In genomic region chr10:94521776-94522175, GRCm38 (mm10) we compare ENCODE assay signal across 12 mouse cellular contexts.
DNase-seq lines count a peak whose midpoint lies in the region; ATAC-seq and TF ChIP-seq lines count a peak whose summit lies in the region.
"Had no signal": no experiment of that assay in that cellular context is flagged by ENCODE, and none has a peak within 500 bp of the region (broad histone marks: within the 10 kb centered on the region; RNA-seq: fewer than 3 reads in every experiment).

No protein-coding gene starts in this region.

- peak overlapping the region; percentile 10; the same call in 1 of the 2 replicates for H3K27ac ChIP-seq in heart, embryonic 11.5 days (ENCODE audit: low read depth, low read length)
- H3K27ac ChIP-seq in CH12.LX (ENCODE audit: insufficient read depth, low read depth) = peak overlapping the region; percentile 50
- no peak overlapping the region for H3K27ac ChIP-seq in liver, postnatal 0 days (ENCODE audit: low read depth)
- H3K27ac ChIP-seq: forebrain, embryonic 12.5 days had no signal

- H3K9ac ChIP-seq in heart, embryonic 11.5 days (ENCODE audit: low read depth, low read length) = no peak overlapping the region; the same call in 1 of the 2 replicates
- no peak overlapping the region for H3K9ac ChIP-seq in CH12.LX (ENCODE audit: insufficient read depth, low read depth)
- H3K9ac ChIP-seq in liver, postnatal 0 days (replicated peaks) = no peak overlapping the region
- H3K9ac ChIP-seq: forebrain, embryonic 12.5 days had no signal

- H3K4me2 ChIP-seq in heart, embryonic 11.5 days = no peak overlapping the region
- H3K4me2 ChIP-seq in CH12.LX (ENCODE audit: insufficient read depth, low read depth, poor library complexity, severe bottlenecking) = no peak overlapping the region
- no peak overlapping the region for H3K4me2 ChIP-seq in liver, postnatal 0 days (ENCODE audit: low read depth, low read length)
- H3K4me2 ChIP-seq: forebrain, embryonic 12.5 days had no signal

- dilution Hi-C loops in CH12.LX (cut with MboI; ENCODE audit: extremely low pct_ligation_motif_present, extremely low pct_unique_long_range_greater_than_20kb, low sequenced_read_pairs) = no loop called here

- DNase-seq in heart, adult 8-10 months (ENCODE audit: low spot score) = no peak
- DNase-seq in CH12.LX (ENCODE audit: extremely low read depth) (peak; percentile 83), adipocyte (ENCODE audit: low spot score) (peak; percentile 43)
- peak; percentile 26 for DNase-seq in liver, postnatal 0 days
- no peak for DNase-seq in ovary, postnatal 36 days (ENCODE audit: low spot score)
- no peak for DNase-seq in gastrocnemius, adult 18-20 months (ENCODE audit: low spot score)
- DNase-seq: adrenal gland, postnatal 36 days; cerebellum, postnatal 14 days; kidney, adult 8-10 months; right cerebral cortex, adult 18-20 months had no signal

- no peak; the same call in 1 of the 2 replicates for TF ChIP-seq RAD21 in CH12.LX (IDR thresholded peaks at IDR 0.05; ENCODE audit: low read depth, low read length)

- peaks cover 4% of the 10 kb centered on the region; the same call in 1 of the 2 replicates for H3K79me2 ChIP-seq in CH12.LX (replicated peaks; ENCODE audit: control insufficient read depth, extremely low read depth, insufficient read depth, poor library complexity, severe bottlenecking)

- H3K36me3 ChIP-seq in heart, embryonic 11.5 days (ENCODE audit: control insufficient read depth, insufficient read depth, low read length) = no peaks in the 10 kb centered on the region
- H3K36me3 ChIP-seq in CH12.LX (replicated peaks in 1 of 2; ENCODE audit: control insufficient read depth in 1 of 2, insufficient read depth in 1 of 2, low read length in 1 of 2) = peaks cover 7 to 14% of the 10 kb centered on the region in 2 experiments
- H3K36me3 ChIP-seq in liver, postnatal 0 days (replicated peaks; ENCODE audit: insufficient read depth, low read length) = no peaks in the 10 kb centered on the region
- H3K36me3 ChIP-seq: forebrain, embryonic 12.5 days had no signal

- H3K9me3 ChIP-seq in heart, embryonic 11.5 days (replicated peaks; ENCODE audit: control insufficient read depth, low read length) = no peaks in the 10 kb centered on the region
- no peaks in the 10 kb centered on the region for H3K9me3 ChIP-seq in CH12.LX (replicated peaks; ENCODE audit: low read length)
- H3K9me3 ChIP-seq in liver, postnatal 0 days (ENCODE audit: low read length) = no peaks in the 10 kb centered on the region
- H3K9me3 ChIP-seq: forebrain, embryonic 12.5 days had no signal

- TF ChIP-seq CTCF in CH12.LX (conservative IDR thresholded peaks at IDR 0.05 in 1 of 2, IDR thresholded peaks at IDR 0.05 in 1 of 2; ENCODE audit: low read depth in 2 of 2, low read length in 2 of 2) = peak in 1 of 2 experiments; percentile 17; a peak in 1 of 4 replicates
- 0 out of 2 replicates have a peak, but pooled peaks have one; percentile 11 for TF ChIP-seq CTCF in liver, postnatal 0 days (IDR thresholded peaks at IDR 0.05; ENCODE audit: low read depth)

- peak; percentile 53 for TF ChIP-seq EP300 in CH12.LX (IDR thresholded peaks at IDR 0.05; ENCODE audit: low read length)
- no peak for TF ChIP-seq EP300 in liver, postnatal 0 days (IDR thresholded peaks at IDR 0.05; ENCODE audit: low read depth)

- H3K4me1 ChIP-seq in heart, embryonic 11.5 days (ENCODE audit: control insufficient read depth, insufficient read depth, low read length) = peaks cover 50% of the 10 kb centered on the region
- peaks cover 40 to 77% of the 10 kb centered on the region in 2 experiments for H3K4me1 ChIP-seq in CH12.LX (ENCODE audit: control insufficient read depth in 1 of 2, insufficient read depth in 2 of 2)
- H3K4me1 ChIP-seq in liver, postnatal 0 days (ENCODE audit: insufficient read depth) = peaks cover 21% of the 10 kb centered on the region

- ATAC-seq in heart, embryonic 11.5 days (replicated peaks; ENCODE audit: insufficient number of reproducible peaks, low FRiP score, low TSS enrichment) = no peak
- ATAC-seq in liver, postnatal 0 days = no peak

- no peaks in the 10 kb centered on the region for H3K27me3 ChIP-seq in heart, embryonic 11.5 days (ENCODE audit: control insufficient read depth, insufficient read depth, low read length)
- H3K27me3 ChIP-seq in CH12.LX (replicated peaks) = no peaks in the 10 kb centered on the region
- H3K27me3 ChIP-seq in liver, postnatal 0 days (ENCODE audit: insufficient read depth, low read length) = no peaks in the 10 kb centered on the region

- in situ Hi-C loops in CH12.LX (cut with MboI; ENCODE audit: low pct_ligation_motif_present, low pct_unique_long_range_greater_than_20kb, low sequenced_read_pairs) = no loop called here

- WGBS in heart, embryonic 11.5 days (ENCODE audit: insufficient replicate concordance) = 27% methylated on average over 9 of the region's 10 CpGs
- 42% methylated on average over 10 of the region's 10 CpGs for WGBS in liver, postnatal 0 days (ENCODE audit: insufficient replicate concordance)

- no peak for TF ChIP-seq POLR2A in CH12.LX (IDR thresholded peaks at IDR 0.05; ENCODE audit: low read depth, low read length)

- no peak overlapping the region for H3K4me3 ChIP-seq in heart, embryonic 11.5 days (ENCODE audit: low read depth, low read length)
- no peak overlapping the region for H3K4me3 ChIP-seq in CH12.LX (replicated peaks in 1 of 3; ENCODE audit: low read depth in 2 of 3, low read length in 2 of 3, poor library complexity in 1 of 3)
- H3K4me3 ChIP-seq in liver, postnatal 0 days (ENCODE audit: low read depth, low read length) = no peak overlapping the region
- H3K4me3 ChIP-seq: forebrain, embryonic 12.5 days had no signal

TF ChIP-seq in CH12.LX, 34 proteins besides CTCF, POLR2A, EP300 and RAD21:
- TF ChIP-seq TCF12 (IDR thresholded peaks at IDR 0.05; ENCODE audit: low read depth, low read length) = peak; percentile 60; the same call in 1 of the 2 replicates
- TF ChIP-seq IRF4 (IDR thresholded peaks at IDR 0.05; ENCODE audit: low read depth, low read length) = peak; percentile 50
- no peak for TF ChIP-seq JUN (IDR thresholded peaks at IDR 0.05; ENCODE audit: insufficient read depth, low read depth, low read length)
- TF ChIP-seq NELFE (IDR thresholded peaks at IDR 0.05; ENCODE audit: low read depth, low read length) = no peak
- TF ChIP-seq ELF1 (IDR thresholded peaks at IDR 0.05; ENCODE audit: low read depth, low read length) = peak; percentile 10; the same call in 1 of the 2 replicates
- TF ChIP-seq PAX5 (IDR thresholded peaks at IDR 0.05; ENCODE audit: low read length) = no peak
- TF ChIP-seq SIN3A (IDR thresholded peaks at IDR 0.05; ENCODE audit: low read length) = no peak; the same call in 1 of the 2 replicates
- TF ChIP-seq MYC (IDR thresholded peaks at IDR 0.05; ENCODE audit: low read depth, low read length) = peak; percentile 89
- peak; percentile 70; the same call in 1 of the 2 replicates for TF ChIP-seq MAX (IDR thresholded peaks at IDR 0.05; ENCODE audit: low read length)
- TF ChIP-seq USF2 (conservative IDR thresholded peaks at IDR 0.05; ENCODE audit: low read depth, low read length) = no peak
- TF ChIP-seq RCOR1 (conservative IDR thresholded peaks at IDR 0.05; ENCODE audit: low read depth, low read length) = no peak
- TF ChIP-seq MXI1 (IDR thresholded peaks at IDR 0.05; ENCODE audit: low read depth, low read length) = peak; percentile 67; the same call in 1 of the 2 replicates
- no peak for TF ChIP-seq TBP (conservative IDR thresholded peaks at IDR 0.05; ENCODE audit: low read depth, low read length)
- TF ChIP-seq ZKSCAN1 (IDR thresholded peaks at IDR 0.05; ENCODE audit: borderline replicate concordance, low read depth, low read length) = no peak
- peak; percentile 86 for TF ChIP-seq ETS1 (conservative IDR thresholded peaks at IDR 0.05; ENCODE audit: low read depth, low read length)
- peak; percentile 92 for TF ChIP-seq BHLHE40 (IDR thresholded peaks at IDR 0.05; ENCODE audit: low read depth, low read length)

Comparison
In these comparisons a context has a peak if more than half of its experiments do, and no peak if none do; other contexts are left out.
1. DNase-seq: peak in CH12.LX (single experiment), adipocyte (single experiment) and liver, postnatal 0 days (single experiment); none in heart, adult 8-10 months (single experiment), ovary, postnatal 36 days (single experiment) and gastrocnemius, adult 18-20 months (single experiment).